Mouse (Mus musculus): Measurements from ENCODE around the gene Gm20390. TPM values are rescaled to one million over a fixed set of nuclear protein-coding genes. Genes with fewer than 3 reads are reported as not detected.

Gm20390 gene
- polyA plus RNA-seq, 1 experiment from 2014 or later, result 185 TPM

GRCm38 (mm10) chr11:93963013-93963412 is 5.1 kb downstream of the Gm20390 start:
- Histone ChIP-seq H3K4me1 (replicated peaks) (peaks cover 7% of the 10 kb centered on the region), H3K9me3 (replicated peaks) (no peaks in the 10 kb centered on the region), H3K4me2 (no peak overlapping the region), H3K9ac (no peak overlapping the region), H3K27me3 (no peaks in the 10 kb centered on the region), H3K27ac (no peak overlapping the region), H3K4me3 (no peak overlapping the region), H3K36me3 (peaks cover 67% of the 10 kb centered on the region)
- no peak for ATAC-seq (replicated peaks; ENCODE audit: insufficient number of reproducible peaks, insufficient read depth, low FRiP score, low read depth)
- WGBS, result 86% methylated on average over 4 of the region's 4 CpGs

GRCm38 (mm10) chr11:93961482-93961881 is 6.6 kb downstream of the Gm20390 start:
- no peaks in the 10 kb centered on the region for H3K9me3 ChIP-seq (replicated peaks)
- H3K27ac ChIP-seq, result no peak overlapping the region
- no peak for ATAC-seq (replicated peaks; ENCODE audit: insufficient number of reproducible peaks, insufficient read depth, low FRiP score, low read depth)
- no peak overlapping the region for H3K4me3 ChIP-seq
- H3K9ac ChIP-seq, result no peak overlapping the region
- H3K4me2 ChIP-seq, result no peak overlapping the region
- H3K27me3 ChIP-seq, result no peaks in the 10 kb centered on the region
- H3K36me3 ChIP-seq, result peaks cover 67% of the 10 kb centered on the region
- peaks cover 3% of the 10 kb centered on the region for H3K4me1 ChIP-seq (replicated peaks)
- WGBS, result 82% methylated on average over 6 of the region's 6 CpGs

- Histone ChIP-seq H3K9me3 (replicated peaks) (no peaks in the 10 kb centered on the region), H3K4me1 (replicated peaks) (peaks cover 19% of the 10 kb centered on the region), H3K27me3 (no peaks in the 10 kb centered on the region), H3K27ac (no peak overlapping the region), H3K4me3 (no peak overlapping the region), H3K4me2 (no peak overlapping the region), H3K36me3 (peaks cover 44% of the 10 kb centered on the region), H3K9ac (no peak overlapping the region)
- ATAC-seq (replicated peaks; ENCODE audit: insufficient number of reproducible peaks, insufficient read depth, low FRiP score, low read depth), result no peak
- WGBS, result 66% methylated on average over 4 of the region's 4 CpGs
These were observed 10.3 kb downstream of the Gm20390 start for GRCm38 (mm10) chr11:93957746-93958145.

- ATAC-seq (replicated peaks; ENCODE audit: insufficient number of reproducible peaks, insufficient read depth, low FRiP score, low read depth), result no peak
- H3K4me2 ChIP-seq, result no peak overlapping the region
- H3K27ac ChIP-seq, result peak overlapping the region; percentile 96; the same call in 1 of the 2 replicates
- H3K9ac ChIP-seq, result no peak overlapping the region
- H3K4me3 ChIP-seq, result no peak overlapping the region
- H3K4me1 ChIP-seq (replicated peaks), result peaks cover 19% of the 10 kb centered on the region
- H3K27me3 ChIP-seq, result no peaks in the 10 kb centered on the region
- H3K9me3 ChIP-seq (replicated peaks), result no peaks in the 10 kb centered on the region
- 80% methylated on average over 2 of the region's 2 CpGs for WGBS
- peaks cover 44% of the 10 kb centered on the region for H3K36me3 ChIP-seq
These were observed 11.0 kb downstream of the Gm20390 start for GRCm38 (mm10) chr11:93957031-93957555.

GRCm38 (mm10) chr11:93956159-93956558 is 11.9 kb downstream of the Gm20390 start, which contains the start of gene Nme2:
Gene Nme2, minus strand, starts transcription at chr11:93956259.
- Histone ChIP-seq H3K27me3 (no peaks in the 10 kb centered on the region), H3K4me1 (replicated peaks) (peaks cover 19% of the 10 kb centered on the region), H3K27ac (peak within 1 kb of the TSS; percentile 96), H3K4me2 (peak within 1 kb of the TSS; percentile 85), H3K4me3 (peak within 1 kb of the TSS; percentile 84), H3K9me3 (replicated peaks) (no peaks in the 10 kb centered on the region), H3K36me3 (peaks cover 46% of the 10 kb centered on the region), H3K9ac (peak within 1 kb of the TSS; percentile 69)
- ATAC-seq (replicated peaks; ENCODE audit: insufficient number of reproducible peaks, insufficient read depth, low FRiP score, low read depth), result peak; percentile 4; the same call in 1 of the 2 replicates
- under 1% methylated on average over 6 of the region's 6 CpGs for WGBS

- peak; percentile 96 for ATAC-seq (replicated peaks; ENCODE audit: insufficient number of reproducible peaks, insufficient read depth, low FRiP score, low read depth)
- Histone ChIP-seq H3K4me1 (replicated peaks) (peaks cover 19% of the 10 kb centered on the region), H3K27me3 (no peaks in the 10 kb centered on the region), H3K4me2 (peak overlapping the region; percentile 85), H3K27ac (peak overlapping the region; percentile 96), H3K9ac (peak overlapping the region; percentile 69), H3K9me3 (replicated peaks) (no peaks in the 10 kb centered on the region), H3K4me3 (peak overlapping the region; percentile 84), H3K36me3 (peaks cover 47% of the 10 kb centered on the region)
- under 1% methylated on average over 67 of the region's 67 CpGs for WGBS
These were observed 12.6 kb downstream of the Gm20390 start for GRCm38 (mm10) chr11:93955256-93956150.

GRCm38 (mm10) chr11:93954738-93955255 is 13.3 kb downstream of the Gm20390 start:
- peaks cover 19% of the 10 kb centered on the region for H3K4me1 ChIP-seq (replicated peaks)
- no peaks in the 10 kb centered on the region for H3K27me3 ChIP-seq
- 34% methylated on average over 13 of the region's 13 CpGs for WGBS
- H3K4me2 ChIP-seq, result peak overlapping the region; percentile 85
- H3K9me3 ChIP-seq (replicated peaks), result no peaks in the 10 kb centered on the region
- H3K27ac ChIP-seq, result peak overlapping the region; percentile 96
- peak overlapping the region; percentile 84 for H3K4me3 ChIP-seq
- peaks cover 47% of the 10 kb centered on the region for H3K36me3 ChIP-seq
- no peak; the same call in 1 of the 2 replicates for ATAC-seq (replicated peaks; ENCODE audit: insufficient number of reproducible peaks, insufficient read depth, low FRiP score, low read depth)
- peak overlapping the region; percentile 69 for H3K9ac ChIP-seq

- H3K36me3 ChIP-seq, result peaks cover 48% of the 10 kb centered on the region
- 74% methylated on average over 5 of the region's 5 CpGs for WGBS
These were observed 15.7 kb downstream of the Gm20390 start for GRCm38 (mm10) chr11:93952376-93952775.

GRCm38 (mm10) chr11:93950045-93950444 is 18.0 kb downstream of the Gm20390 start:
- H3K9me3 ChIP-seq (replicated peaks), result no peaks in the 10 kb centered on the region
- no peak for ATAC-seq (replicated peaks; ENCODE audit: insufficient number of reproducible peaks, insufficient read depth, low FRiP score, low read depth)
- H3K27me3 ChIP-seq, result no peaks in the 10 kb centered on the region
- peaks cover 12% of the 10 kb centered on the region for H3K4me1 ChIP-seq (replicated peaks)
- H3K36me3 ChIP-seq, result peaks cover 55% of the 10 kb centered on the region
- no peak overlapping the region for H3K4me2 ChIP-seq
- H3K27ac ChIP-seq, result no peak overlapping the region
- no peak overlapping the region for H3K9ac ChIP-seq
- H3K4me3 ChIP-seq, result no peak overlapping the region
- 90% methylated on average over 1 of the region's 1 CpGs for WGBS

More at GRCm38 (mm10) chr11:93952376-93952775, 15.7 kb downstream of the Gm20390 start:
- Histone ChIP-seq H3K4me2 (no peak overlapping the region), H3K27ac (no peak overlapping the region), H3K9ac (no peak overlapping the region), H3K27me3 (no peaks in the 10 kb centered on the region), H3K4me1 (replicated peaks) (peaks cover 19% of the 10 kb centered on the region), H3K4me3 (no peak overlapping the region), H3K9me3 (replicated peaks) (no peaks in the 10 kb centered on the region)
- ATAC-seq (replicated peaks; ENCODE audit: insufficient number of reproducible peaks, insufficient read depth, low FRiP score, low read depth), result no peak

GRCm38 (mm10) chr11:93948887-93949567 is 19.1 kb downstream of the Gm20390 start:
- Histone ChIP-seq H3K36me3 (peaks cover 55% of the 10 kb centered on the region), H3K9me3 (replicated peaks) (no peaks in the 10 kb centered on the region), H3K9ac (no peak overlapping the region), H3K4me3 (no peak overlapping the region), H3K27ac (no peak overlapping the region), H3K27me3 (no peaks in the 10 kb centered on the region), H3K4me2 (no peak overlapping the region), H3K4me1 (replicated peaks) (peaks cover 9% of the 10 kb centered on the region)
- 88% methylated on average over 9 of the region's 9 CpGs for WGBS
- no peak for ATAC-seq (replicated peaks; ENCODE audit: insufficient number of reproducible peaks, insufficient read depth, low FRiP score, low read depth)

GRCm38 (mm10) chr11:93944986-93945385 is 23.1 kb downstream of the Gm20390 start:
- no peak overlapping the region for H3K4me3 ChIP-seq
- H3K27me3 ChIP-seq, result no peaks in the 10 kb centered on the region
- H3K4me2 ChIP-seq, result no peak overlapping the region
- H3K9ac ChIP-seq, result no peak overlapping the region
- H3K4me1 ChIP-seq (replicated peaks), result no peaks in the 10 kb centered on the region
- H3K9me3 ChIP-seq (replicated peaks), result no peaks in the 10 kb centered on the region
- 81% methylated on average over 3 of the region's 3 CpGs for WGBS
- no peak overlapping the region for H3K27ac ChIP-seq
- peaks cover 31% of the 10 kb centered on the region; the same call in 1 of the 2 replicates for H3K36me3 ChIP-seq
- ATAC-seq (replicated peaks; ENCODE audit: insufficient number of reproducible peaks, insufficient read depth, low FRiP score, low read depth), result no peak
